Mouse (Mus musculus) C2C12 (cell line): ENCODE results near the gene Kcnf1. TPM values are rescaled to one million over a fixed set of nuclear protein-coding genes. Genes with fewer than 3 reads are reported as not detected.
A peak's percentile ranks its signal among the peaks of the same experiment; 100 is the strongest.

Source experiments
- H3K27me3 ChIP-seq: one replicate; pipeline ENCODE4 v1.6.1; 2011; ENCODE audit not compliant: control insufficient read depth, insufficient read depth, insufficient read length
- H3K36me3 ChIP-seq: one replicate; pipeline ENCODE4 v1.6.1; 2011; ENCODE audit not compliant: control insufficient read depth, insufficient read depth
- H3K4me3 ChIP-seq: one replicate; pipeline ENCODE4 v1.5.1; 2011; ENCODE audit warnings: mild to moderate bottlenecking, control low read depth; ENCODE audit not compliant: poor library complexity, insufficient read depth, severe bottlenecking
- H3K79me2 ChIP-seq: one replicate; pipeline ENCODE4 v1.6.1; 2011; ENCODE audit not compliant: control insufficient read depth, insufficient read depth
- H3K79me3 ChIP-seq: one replicate; pipeline ENCODE4 v1.6.1; 2011; ENCODE audit warnings: low read depth, control low read depth
- H3ac ChIP-seq: one replicate; pipeline ENCODE3; 2011; ENCODE audit warnings: low read depth; ENCODE audit not compliant: control insufficient read depth, insufficient read length
- CEBPB ChIP-seq: IDR thresholded peaks from one replicate; pipeline ENCODE4 v1.6.1; 2011; ENCODE audit warnings: low read depth, mild to moderate bottlenecking, control low read depth, moderate library complexity
- CTCF ChIP-seq: IDR thresholded peaks from one replicate; pipeline ENCODE4 v1.5.1; 2011; ENCODE audit not compliant: control insufficient read depth, insufficient read depth, insufficient read length
- FOSL1 ChIP-seq: IDR thresholded peaks from one replicate; pipeline ENCODE4 v1.8.0; 2011; ENCODE audit warnings: mild to moderate bottlenecking, low read length; ENCODE audit not compliant: poor library complexity, insufficient read depth, severe bottlenecking
- MAX ChIP-seq: IDR thresholded peaks from one replicate; pipeline ENCODE4 v1.6.1; 2011; ENCODE audit warnings: mild to moderate bottlenecking, control low read depth
- MYOD1 ChIP-seq: IDR thresholded peaks from one replicate; pipeline ENCODE4 v1.6.1; 2011; ENCODE audit warnings: low read depth; ENCODE audit not compliant: control insufficient read depth, insufficient read length
- MYOG ChIP-seq: IDR thresholded peaks from one replicate; pipeline ENCODE4 v1.6.1; 2011; ENCODE audit not compliant: control insufficient read depth, insufficient read length; ENCODE audit errors: extremely low read depth
- USF1 ChIP-seq: IDR thresholded peaks from one replicate; pipeline ENCODE4 v1.6.1; 2011; ENCODE audit warnings: low read depth, mild to moderate bottlenecking, control low read depth, moderate library complexity
- polyA plus RNA-seq: library from polyadenylated mRNA; unstranded; fragments of >200 nt; fragmentation: generic; extraction: Trizol; gene quantifications from one replicate; pipeline ENCODE4 v1.2.1, GENCODE M21; 2012; ENCODE audit warnings: missing spikeins

Gene Kcnf1
- polyA plus RNA-seq, 1 experiment: 7.8 TPM

DNA sequence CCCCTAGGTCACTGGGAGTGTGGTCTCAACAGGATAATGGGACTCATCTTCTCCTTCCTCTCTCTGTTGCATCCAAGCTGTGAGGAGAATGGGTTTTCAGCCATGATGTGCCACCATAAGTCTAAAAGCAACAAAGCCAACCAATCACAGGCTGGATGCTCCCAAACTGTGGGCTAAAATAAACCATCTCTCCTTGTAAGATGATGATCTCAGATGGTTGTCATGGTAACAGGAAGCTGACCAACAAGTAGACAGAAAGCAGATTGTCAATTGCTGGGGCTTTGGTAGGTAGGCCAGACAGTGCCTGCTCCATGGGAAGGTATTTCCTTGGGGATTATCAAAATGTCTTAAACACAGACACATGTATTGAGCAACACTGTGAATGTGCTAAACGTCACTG is 20.9 kb downstream of the Kcnf1 start:
- Histone ChIP-seq H3ac (no peak overlapping the region), H3K4me3 (no peak overlapping the region), H3K79me2 (no peaks in the 10 kb centered on the region), H3K36me3 (no peaks in the 10 kb centered on the region), H3K79me3 (no peaks in the 10 kb centered on the region), H3K27me3 (no peaks in the 10 kb centered on the region)
- TF ChIP-seq MYOG (no peak), MAX (no peak), MYOD1 (no peak)

- no peaks in the 10 kb centered on the region for H3K79me2 ChIP-seq
- H3K36me3 ChIP-seq: no peaks in the 10 kb centered on the region
- no peak overlapping the region for H3ac ChIP-seq
- no peaks in the 10 kb centered on the region for H3K27me3 ChIP-seq
- TF ChIP-seq FOSL1: no peak
- no peaks in the 10 kb centered on the region for H3K79me3 ChIP-seq
- H3K4me3 ChIP-seq: no peak overlapping the region
These were observed 23.8 kb downstream of the Kcnf1 start for GRCm38 (mm10) chr12:17152840-17153239.

GRCm38 (mm10) chr12:17148920-17149319 is 27.8 kb downstream of the Kcnf1 start:
- Histone ChIP-seq H3K27me3 (no peaks in the 10 kb centered on the region), H3ac (no peak overlapping the region), H3K36me3 (no peaks in the 10 kb centered on the region), H3K4me3 (no peak overlapping the region), H3K79me2 (no peaks in the 10 kb centered on the region), H3K79me3 (no peaks in the 10 kb centered on the region)
- no peak for TF ChIP-seq MYOD1
- TF ChIP-seq FOSL1: no peak
- TF ChIP-seq USF1: no peak
- TF ChIP-seq CTCF: no peak
- no peak for TF ChIP-seq MAX
- no peak for TF ChIP-seq CEBPB
- TF ChIP-seq MYOG: no peak

DNA sequence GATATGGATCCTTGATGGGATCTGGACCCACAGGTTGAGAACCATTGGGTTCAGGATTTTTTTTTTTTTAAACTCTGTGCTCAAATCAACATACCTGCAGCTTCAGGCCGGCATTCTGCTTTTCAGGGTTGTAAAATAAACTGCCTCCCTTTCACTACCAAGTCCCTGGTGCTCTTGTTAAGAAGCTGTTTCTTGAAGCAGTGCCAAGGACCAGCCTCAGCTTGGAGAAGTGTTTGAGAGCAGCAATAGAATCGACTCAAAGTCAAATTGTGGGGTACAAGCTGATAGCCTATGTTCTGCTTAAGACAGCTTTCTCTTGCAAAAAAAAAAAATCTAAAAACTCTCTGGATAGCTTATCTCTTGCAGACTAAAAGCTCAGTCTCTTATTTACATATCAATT is 34.9 kb downstream of the Kcnf1 start:
- TF ChIP-seq CTCF (no peak), FOSL1 (no peak), MYOD1 (no peak), CEBPB (no peak), USF1 (no peak), MYOG (no peak), MAX (no peak)
- H3K4me3 ChIP-seq: no peak overlapping the region
- no peak overlapping the region for H3ac ChIP-seq
- H3K79me3 ChIP-seq: no peaks in the 10 kb centered on the region
- H3K27me3 ChIP-seq: no peaks in the 10 kb centered on the region
- H3K79me2 ChIP-seq: no peaks in the 10 kb centered on the region
- H3K36me3 ChIP-seq: no peaks in the 10 kb centered on the region

GRCm38 (mm10) chr12:17140436-17140835 is 36.3 kb downstream of the Kcnf1 start:
- Histone ChIP-seq H3K27me3 (no peaks in the 10 kb centered on the region), H3K4me3 (no peak overlapping the region), H3ac (no peak overlapping the region), H3K36me3 (no peaks in the 10 kb centered on the region), H3K79me3 (no peaks in the 10 kb centered on the region), H3K79me2 (no peaks in the 10 kb centered on the region)
- TF ChIP-seq FOSL1: no peak
- no peak for TF ChIP-seq CTCF
- TF ChIP-seq CEBPB: no peak
- TF ChIP-seq MAX: no peak
- TF ChIP-seq MYOD1: no peak
- TF ChIP-seq USF1: no peak
- TF ChIP-seq MYOG: no peak

DNA sequence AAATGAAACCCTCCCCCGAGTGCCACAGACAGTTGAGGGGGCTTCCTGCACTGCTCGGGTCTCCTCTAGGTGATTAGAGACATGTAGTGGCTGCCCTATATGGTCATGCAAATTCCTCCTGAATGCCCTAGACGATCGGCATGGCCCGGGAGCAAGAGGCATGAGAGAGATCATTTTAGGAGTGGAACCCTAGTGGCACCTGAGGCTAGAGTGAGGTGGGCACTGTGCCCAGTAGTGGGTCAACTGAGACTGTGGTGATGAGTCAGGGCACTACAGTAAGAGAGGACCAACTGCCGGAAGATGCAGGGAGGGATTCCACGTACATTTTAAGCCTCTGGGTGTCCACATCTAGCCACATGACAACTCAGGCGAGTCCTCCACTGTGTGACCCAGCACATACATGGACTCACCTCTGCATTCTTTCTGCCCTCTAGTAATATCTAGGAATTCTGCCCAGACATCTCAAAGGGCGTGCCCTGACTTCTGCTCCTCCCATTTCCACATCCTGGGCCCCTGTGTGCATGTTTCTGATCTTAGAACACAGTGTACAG is 42.1 kb downstream of the Kcnf1 start:
- Histone ChIP-seq H3K79me3 (no peaks in the 10 kb centered on the region), H3K4me3 (no peak overlapping the region), H3K27me3 (no peaks in the 10 kb centered on the region), H3K79me2 (no peaks in the 10 kb centered on the region), H3K36me3 (no peaks in the 10 kb centered on the region), H3ac (no peak overlapping the region)
- no peak for TF ChIP-seq USF1
- TF ChIP-seq FOSL1: peak; percentile 15
- TF ChIP-seq MAX: no peak
- no peak for TF ChIP-seq MYOD1

DNA sequence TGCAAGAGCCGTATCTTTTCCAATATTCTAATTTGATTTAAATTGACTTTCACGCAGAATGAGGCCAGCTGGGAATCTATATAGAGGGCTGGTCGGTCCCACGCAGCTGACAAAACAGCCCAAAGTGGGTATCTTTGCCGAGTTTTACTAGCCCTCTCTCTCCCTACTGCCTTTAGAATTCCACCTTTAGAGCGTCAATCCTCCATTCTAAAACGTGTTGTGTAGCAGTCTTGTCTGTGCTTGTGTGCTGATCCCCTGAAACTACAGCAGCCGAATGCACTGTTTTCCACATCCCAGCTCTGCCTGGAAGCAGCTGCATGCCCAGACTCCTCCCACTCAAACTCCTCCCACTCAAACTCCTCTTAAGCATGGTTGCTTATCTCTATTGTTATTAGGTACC is 44.4 kb downstream of the Kcnf1 start:
- no peaks in the 10 kb centered on the region for H3K79me3 ChIP-seq

More for the DNA sequence above, 44.4 kb downstream of the Kcnf1 start:
- no peak overlapping the region for H3ac ChIP-seq
- H3K27me3 ChIP-seq: no peaks in the 10 kb centered on the region
- no peaks in the 10 kb centered on the region for H3K79me2 ChIP-seq
- no peaks in the 10 kb centered on the region for H3K36me3 ChIP-seq
- TF ChIP-seq CEBPB: no peak
- TF ChIP-seq MYOD1: no peak
- TF ChIP-seq CTCF: no peak
- no peak for TF ChIP-seq MAX
- TF ChIP-seq MYOG: no peak
- no peak overlapping the region for H3K4me3 ChIP-seq
